Mouse (Mus musculus) layer of hippocampus, adult 9-10 months (tissue): ENCODE results near the gene Stat4.

ENCODE experiments used
- DNase-seq: peaks from one replicate; pipeline ENCODE4 v3.0.0; 2022; ENCODE audit warnings: low spot score

Gene Stat4

DNA sequence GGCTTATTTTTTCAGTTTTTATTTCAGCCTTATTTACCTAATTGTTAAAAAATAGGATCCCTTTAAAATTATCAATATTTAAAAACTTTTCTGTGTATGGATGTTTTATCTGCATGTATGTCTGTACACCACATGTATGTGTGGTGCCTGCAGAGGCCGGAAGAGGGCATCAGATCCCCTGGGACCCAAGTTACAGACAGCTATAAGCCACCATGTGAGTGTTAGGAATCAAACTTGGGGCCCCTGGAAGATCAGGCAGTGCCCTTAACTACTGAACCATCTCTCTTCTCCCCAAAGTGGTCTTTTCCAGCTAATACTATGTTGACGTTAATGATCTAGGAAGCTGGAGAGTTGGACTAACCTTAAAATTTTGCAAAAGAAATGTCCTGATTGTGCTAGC lies 160.5 kb downstream of the Stat4 start:
- no peak for DNase-seq

DNA sequence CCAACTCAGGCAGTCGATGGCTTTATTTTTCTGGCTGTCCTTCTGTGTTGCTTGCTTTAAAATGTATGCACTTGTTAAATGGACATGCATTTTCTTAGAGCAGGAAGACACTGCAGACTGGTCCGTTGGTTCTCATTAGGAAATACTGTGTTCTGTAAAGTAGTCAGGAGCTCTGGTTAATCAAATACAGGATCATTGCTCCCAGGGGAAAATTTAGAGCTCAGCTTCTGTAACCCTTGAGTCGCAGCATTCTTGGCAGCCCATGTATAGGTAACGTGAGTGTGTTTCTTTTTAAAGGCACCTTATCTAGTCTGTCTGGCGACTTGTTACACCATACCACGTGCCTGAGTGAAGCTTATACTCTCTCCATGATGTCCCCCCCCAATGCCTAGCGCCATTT lies 161.2 kb downstream of the Stat4 start:
- DNase-seq = no peak

DNA sequence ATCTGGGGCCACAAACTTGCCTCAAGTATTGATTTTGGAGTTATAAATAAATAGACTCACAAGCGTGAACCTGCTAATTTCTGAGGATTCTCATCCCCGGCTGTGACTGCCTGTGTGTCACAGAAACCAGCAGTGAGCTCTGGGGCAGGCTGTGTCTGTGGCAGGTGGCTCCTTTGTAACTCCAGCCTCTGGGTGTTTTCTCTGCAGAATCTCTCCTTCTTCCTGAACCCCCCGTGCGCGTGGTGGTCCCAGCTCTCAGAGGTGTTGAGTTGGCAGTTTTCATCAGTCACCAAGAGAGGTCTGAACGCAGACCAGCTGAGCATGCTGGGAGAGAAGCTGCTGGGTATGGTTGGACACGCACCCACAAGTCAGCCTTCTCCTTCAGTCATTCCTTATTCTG lies 161.7 kb downstream of the Stat4 start:
- no peak for DNase-seq

DNA sequence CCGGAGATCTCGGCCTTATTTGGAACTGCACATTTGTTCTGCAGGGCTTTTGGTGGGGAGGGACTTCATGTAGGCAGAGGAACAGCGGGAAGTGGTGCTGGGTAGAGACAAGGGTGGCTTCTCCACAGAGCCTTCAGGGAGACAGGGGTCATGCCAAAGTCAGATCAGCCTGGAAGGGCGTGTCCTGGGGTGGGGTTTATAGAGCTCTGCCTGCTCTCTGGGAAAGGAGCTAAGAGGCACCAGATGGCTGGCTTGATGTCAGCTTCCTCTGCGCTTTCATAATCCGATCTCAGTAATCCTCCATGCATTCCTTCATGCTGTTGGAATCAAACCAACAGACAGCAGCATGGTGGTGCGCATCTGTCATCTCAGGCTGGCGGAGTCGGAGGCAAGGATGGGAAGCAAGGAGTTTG lies 163.0 kb downstream of the Stat4 start:
- DNase-seq = peak; percentile 64

DNA sequence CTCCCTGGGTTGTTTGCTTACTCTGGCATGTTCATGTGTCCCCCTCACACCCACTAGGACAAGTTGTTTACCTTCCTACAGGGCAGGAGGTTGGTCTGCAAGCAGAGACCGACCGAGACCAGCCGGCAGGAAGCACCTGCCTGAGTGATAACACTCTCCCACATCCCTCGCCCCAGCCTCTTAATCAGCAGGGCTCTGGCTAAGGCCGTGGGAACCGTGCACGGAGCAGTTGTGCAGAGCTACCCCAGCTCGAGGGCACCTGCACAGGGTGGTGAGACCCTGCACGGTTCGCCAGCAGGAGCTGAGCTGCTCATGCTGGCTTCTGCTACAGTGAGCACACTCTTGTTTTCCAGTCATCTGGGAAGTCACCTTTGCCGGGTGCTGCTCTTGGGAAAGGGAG lies 163.7 kb downstream of the Stat4 start:
- no peak for DNase-seq

DNA sequence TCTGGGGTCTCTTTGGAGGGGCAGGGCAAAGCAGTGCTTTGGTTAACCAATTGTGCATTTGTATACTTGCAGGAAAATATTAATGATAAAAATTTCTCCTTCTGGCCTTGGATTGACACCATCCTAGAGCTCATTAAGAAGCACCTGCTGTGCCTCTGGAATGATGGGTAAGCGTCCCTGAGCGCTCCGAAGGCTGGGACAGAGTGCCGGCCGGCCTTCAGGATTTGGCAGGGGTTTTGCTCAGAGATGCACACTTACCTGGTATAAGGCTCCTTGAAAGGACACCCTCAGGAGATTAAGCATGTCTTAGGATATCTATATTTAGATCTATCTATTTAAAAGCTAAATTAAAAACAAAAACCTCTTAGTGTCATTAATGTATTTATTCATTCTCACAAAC lies 164.2 kb downstream of the Stat4 start:
- DNase-seq = no peak

DNA sequence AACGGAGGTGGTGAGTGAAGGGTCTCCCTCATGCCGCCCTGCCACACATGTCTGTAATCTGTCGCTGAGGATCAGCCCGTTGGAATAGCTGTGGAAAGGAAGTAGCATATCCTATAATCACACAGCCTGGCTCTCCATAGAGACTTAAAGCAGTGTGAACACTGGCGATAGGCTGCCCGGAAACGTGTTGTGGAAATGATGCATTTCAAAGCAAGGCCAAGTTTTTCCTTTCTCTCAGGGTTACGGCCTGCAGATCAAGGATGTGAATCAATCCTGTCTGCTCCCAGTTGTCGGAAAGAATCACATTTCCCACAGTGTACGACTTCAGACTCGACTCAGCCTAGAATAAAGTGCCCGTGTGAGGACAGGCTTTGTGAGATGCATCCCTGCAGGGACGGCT lies 165.4 kb downstream of the Stat4 start:
- DNase-seq = no peak

DNA sequence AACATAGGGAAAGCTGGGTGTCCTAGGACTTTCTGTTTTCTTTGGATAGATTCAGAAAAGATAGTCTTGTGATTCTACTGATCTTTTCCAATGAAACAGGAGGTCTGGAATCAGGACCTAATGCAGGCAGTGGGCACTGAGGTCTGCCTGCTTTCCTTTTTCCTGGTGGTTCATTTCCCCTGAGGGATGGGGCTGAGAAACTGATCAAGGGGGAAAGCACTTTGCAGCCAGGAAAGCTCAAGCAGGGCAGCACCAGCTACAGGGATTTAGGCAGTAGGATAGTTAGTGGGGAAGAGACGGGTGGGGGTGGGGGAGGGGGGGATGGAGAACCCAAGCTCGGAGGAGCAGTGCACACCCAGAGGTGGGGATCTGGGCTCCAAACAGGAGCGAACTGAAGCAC lies 166.0 kb downstream of the Stat4 start:
- DNase-seq = no peak

DNA sequence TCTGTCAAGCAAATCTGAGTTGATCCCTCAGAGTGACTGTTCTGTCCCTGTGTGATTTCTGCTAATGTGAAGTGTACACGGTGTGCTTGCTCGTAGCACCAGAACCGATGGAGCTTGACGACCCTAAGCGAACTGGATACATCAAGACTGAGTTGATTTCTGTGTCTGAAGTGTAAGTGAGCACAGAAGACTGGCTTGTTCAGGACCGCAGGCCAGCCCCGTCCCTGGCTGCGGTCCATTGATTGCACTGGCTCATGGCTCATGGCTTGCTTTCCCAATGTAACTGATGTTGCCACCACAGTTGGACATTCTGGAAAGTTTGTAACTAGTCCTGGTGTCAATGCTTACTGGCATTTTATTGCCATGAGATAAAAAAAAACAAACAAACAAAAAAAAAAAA lies 167.9 kb downstream of the Stat4 start:
- no peak for DNase-seq

DNA sequence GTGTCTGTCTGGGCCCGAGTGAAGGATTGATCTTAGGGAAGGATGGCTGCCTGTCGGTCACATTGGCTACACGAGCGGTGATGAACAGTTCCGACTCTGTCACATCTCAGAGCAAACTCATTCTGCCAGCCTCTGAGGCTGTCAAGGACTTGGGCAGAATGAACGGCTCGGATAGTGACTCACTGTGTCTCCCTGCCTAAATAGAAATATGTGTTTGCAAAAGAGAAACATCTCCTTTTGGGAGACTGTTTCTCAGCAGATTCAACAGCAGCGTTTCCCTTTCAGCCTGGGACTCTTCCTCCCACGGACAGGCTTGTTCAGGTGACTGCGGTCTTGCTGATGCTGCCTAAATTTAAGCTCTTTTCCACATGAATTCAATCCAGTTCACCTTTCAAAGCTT lies 169.4 kb downstream of the Stat4 start:
- no peak for DNase-seq
